Mouse (Mus musculus) spleen, adult 12 weeks (tissue): ENCODE data around the gene Sval1.

ENCODE experiments used
- DNase-seq: peaks from one replicate; pipeline ENCODE4 v3.0.0; 2022; ENCODE audit warnings: low spot score

Gene Sval1

GRCm38 (mm10) chr6:41951330-41951729 is at the start of gene Sval1:
Gene Sval1 (plus strand): TSS chr6:41951630.
- no peak for DNase-seq

- no peak for DNase-seq
Measured at GRCm38 (mm10) chr6:41911625-41912024, 39.8 kb upstream of the Sval1 start.

GRCm38 (mm10) chr6:41914883-41915282 is 36.5 kb upstream of the Sval1 start:
- no peak for DNase-seq

GRCm38 (mm10) chr6:41967840-41968239 is 16.4 kb downstream of the Sval1 start, which contains the start of gene Sval3:
Gene Sval3 (plus strand): TSS chr6:41968140.
- no peak for DNase-seq
